Mouse (Mus musculus): Measurements from ENCODE around the gene Smim17.
A peak's percentile ranks its signal among the peaks of the same experiment; 100 is the strongest.

DNA sequence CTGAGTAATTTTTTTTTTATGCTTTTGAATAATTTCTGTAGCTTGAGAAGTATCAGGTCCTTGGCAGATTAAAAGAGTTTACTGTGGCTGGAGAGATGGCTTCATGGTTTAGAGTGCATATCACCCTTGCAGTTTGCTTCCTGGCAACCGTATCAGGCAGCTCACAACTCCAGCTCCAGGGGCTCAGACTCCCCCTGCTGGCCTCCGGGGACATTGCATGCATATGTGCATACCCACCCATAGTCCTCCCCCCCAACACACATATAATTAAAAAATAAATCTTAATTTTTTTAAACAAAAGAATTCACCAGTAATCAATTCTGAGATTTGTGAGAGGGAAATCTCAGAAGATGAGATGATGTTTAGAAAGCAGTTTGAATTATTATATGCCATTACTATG, 31.8 kb downstream of the Smim17 start:
- TF ChIP-seq POLR2A (IDR thresholded peaks at IDR 0.05; ENCODE audit: low read depth, low read length) (no peak), CTCF (IDR thresholded peaks at IDR 0.05; ENCODE audit: borderline replicate concordance, insufficient read depth, low read length) (peak; percentile 36; the same call in 1 of the 2 replicates)
